Mouse (Mus musculus) cerebellum, adult (tissue): ENCODE measurements around the gene Abhd4.

Source experiments
- ATAC-seq: cut with Nextera tagmentation; 2 replicates; pipeline ENCODE4 v1.9.2; 2017; ENCODE audit warnings: mild to moderate bottlenecking, moderate library complexity, mixed read lengths; ENCODE audit not compliant: insufficient number of reproducible peaks, low FRiP score, low TSS enrichment

Gene Abhd4

DNA sequence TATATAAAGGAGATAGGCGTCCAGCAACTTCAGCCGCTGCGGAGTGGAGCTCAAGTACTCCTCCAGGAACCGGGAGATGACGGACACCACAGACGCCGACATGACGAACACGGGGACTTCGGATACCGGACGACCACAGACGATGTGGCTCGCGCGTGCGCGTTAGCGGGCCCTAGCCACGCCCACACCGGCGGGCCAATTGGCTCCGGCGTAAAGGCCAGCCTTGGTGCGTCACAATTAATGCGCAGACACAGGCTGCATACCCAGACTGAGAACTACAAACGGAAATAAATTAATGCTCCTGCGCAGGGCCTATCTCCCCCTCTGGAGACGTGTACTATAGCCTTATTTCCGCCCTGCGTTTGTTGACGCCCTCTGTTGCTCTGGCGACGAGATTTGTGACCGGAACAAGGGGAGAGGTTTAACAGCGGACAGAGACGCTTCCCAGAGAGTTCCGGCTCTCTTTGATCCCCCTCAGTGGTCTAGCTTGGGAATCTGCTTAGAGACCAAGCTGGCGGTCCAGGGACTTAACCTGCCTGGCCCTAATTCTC, at the start of gene Abhd4, which contains the start of gene Dad1:
Gene Abhd4, plus strand, starts transcription at position 448 of the 551 bp plus-strand sequence.
Gene Dad1, minus strand, starts transcription at position 364 of the 551 bp plus-strand sequence.
- ATAC-seq, result peak; percentile 99

DNA sequence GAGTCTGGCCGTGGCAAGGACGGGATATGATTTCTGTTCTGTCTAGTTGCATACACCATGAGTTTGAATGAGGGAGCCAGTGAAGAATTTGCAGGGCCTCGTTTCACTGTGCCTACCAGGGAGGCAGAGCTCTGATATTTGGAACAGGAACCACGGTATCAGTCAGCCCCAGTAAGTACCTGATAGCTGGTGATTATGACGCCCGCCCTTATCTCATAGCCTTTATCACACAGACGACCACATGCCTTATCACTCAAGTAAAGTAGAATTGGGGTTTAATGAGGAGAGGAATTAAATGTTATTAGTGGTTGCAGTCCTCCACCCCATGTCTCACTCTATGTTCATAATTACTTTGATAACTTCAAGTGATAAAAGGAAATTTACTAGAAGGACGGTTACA, 49.7 kb upstream of the Abhd4 start:
- ATAC-seq, result no peak

DNA sequence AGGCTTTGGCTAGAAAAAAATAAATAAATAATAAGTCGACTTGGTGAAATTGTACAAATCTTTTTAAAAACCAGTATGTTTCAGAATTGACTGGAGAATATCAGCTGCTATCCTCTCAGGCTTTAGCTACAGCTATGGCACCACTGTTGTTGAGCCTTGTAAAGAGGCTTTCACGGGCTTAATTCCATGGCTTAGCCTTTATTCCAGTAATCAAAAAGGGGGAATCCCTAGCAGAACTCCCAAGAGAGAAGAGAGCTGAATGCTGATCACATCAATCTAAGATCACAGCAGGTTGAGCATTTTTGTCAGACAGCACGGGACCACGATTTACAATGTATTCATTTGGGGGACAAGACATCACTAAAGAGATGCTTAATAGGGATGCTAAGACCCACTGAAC, 49.2 kb upstream of the Abhd4 start:
- no peak for ATAC-seq

DNA sequence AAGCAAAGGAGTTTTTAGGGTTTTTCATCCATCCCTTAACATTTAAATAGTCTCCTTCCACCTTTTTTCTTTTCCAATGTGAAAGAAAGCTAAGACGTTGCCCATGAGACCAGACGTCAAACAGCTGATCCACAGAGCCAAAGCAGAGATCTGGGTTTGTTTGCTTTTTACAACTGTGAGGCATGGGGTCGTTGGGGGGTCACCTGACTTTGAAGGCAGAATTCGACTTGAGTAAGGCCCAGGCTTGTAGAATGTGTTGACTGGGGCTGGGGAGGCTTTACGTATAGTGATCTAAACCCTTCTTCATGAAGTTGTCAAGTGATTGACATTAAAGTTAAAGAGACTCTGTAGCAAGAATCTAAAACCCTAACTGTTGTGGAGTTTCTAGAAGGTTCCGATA, 48.1 kb upstream of the Abhd4 start:
- ATAC-seq, result no peak

DNA sequence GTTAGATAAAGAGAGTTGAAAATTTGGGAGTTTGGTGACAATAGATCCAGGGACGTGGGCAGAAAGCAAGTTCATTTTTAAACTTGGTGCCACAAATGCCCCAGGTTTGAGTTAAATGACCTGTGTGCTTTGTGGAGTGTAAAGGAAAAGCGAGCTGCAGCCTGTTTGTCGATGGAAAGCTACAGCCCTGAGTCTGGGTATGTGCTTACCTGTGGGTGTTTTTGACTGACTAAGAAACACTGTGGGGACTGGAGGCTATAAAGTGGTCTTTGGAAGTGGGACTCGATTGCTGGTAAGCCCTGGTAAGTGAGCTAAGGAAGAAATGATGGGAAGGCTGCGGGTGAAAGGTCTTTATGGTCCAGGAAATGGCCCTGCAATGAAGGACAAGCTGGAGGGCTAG, 47.7 kb upstream of the Abhd4 start:
- no peak for ATAC-seq

DNA sequence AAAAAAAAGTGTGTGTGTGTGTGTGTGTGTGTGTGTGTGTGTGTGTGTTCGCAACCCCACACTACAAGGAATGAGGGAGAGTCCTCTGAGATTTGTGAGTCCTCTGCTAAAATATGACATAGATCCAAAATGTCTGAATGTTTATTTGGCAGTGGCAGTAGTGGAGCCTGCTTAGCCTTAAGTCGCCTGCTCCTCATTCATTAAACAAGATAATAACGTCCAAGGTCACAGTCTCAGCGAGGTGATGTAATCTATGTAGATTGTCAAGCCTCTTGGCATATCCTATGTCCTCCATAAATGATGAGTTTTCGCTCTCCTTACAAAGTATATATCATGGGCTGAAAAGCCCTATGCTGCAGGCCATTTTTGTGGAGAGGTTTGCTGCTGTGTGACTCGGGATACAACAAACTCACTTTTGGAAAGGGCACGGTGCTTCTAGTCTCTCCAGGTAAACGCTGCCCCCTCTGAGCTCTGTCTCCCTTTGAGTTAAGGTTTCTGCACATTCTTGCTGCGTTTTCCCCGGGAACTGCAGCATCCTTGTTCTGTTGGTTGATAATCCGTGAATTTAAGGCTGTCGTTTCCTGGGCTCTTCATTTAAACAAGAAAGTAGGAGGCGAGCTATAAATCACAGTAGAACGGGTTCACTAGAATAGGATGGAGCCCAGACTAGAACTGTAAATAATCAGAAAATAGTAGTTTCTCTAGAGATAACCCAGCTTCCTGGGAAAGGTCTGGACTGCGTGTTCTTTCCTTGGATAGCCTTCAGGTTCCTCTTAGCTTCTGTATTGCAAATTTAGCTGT, 47.0 kb upstream of the Abhd4 start:
- ATAC-seq, result no peak

DNA sequence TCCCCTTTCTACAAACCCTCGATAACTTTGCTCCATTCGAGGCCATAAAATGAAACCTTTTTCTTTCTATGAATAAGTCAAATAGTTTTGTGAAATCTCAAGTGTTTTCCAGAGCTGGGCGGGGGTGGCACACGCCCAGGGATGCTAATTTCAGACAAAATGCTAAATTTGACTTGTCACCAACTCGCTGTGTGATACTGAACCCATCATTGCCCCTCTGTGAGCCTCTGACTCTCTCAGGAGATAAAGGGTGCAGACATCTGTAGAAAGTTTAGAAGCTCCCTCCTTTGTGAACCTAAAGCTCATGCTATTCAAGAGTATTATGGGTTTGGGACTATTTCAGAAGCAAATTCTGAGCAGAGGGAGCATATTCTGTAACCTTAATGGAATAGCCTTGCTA, 46.1 kb upstream of the Abhd4 start:
- ATAC-seq, result no peak

DNA sequence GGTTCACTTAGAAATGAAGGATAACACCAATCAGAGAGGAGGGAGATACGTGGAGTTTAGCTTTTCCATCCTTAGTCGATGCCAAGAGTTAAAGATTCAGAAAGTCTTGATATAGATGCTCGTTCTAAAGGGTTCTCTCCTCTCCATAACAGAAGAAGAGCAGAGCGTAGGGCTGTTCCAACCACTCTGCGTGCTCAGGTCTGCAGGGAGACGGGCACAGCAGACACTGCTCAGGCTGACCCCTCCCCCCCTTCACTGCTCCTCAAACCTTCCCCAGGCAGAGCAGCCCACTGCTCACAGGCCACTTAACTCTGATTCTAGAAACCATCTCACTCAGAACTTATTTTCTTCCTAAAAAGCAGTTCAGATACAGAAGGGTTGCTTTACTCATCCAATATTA, 45.2 kb upstream of the Abhd4 start:
- no peak for ATAC-seq

DNA sequence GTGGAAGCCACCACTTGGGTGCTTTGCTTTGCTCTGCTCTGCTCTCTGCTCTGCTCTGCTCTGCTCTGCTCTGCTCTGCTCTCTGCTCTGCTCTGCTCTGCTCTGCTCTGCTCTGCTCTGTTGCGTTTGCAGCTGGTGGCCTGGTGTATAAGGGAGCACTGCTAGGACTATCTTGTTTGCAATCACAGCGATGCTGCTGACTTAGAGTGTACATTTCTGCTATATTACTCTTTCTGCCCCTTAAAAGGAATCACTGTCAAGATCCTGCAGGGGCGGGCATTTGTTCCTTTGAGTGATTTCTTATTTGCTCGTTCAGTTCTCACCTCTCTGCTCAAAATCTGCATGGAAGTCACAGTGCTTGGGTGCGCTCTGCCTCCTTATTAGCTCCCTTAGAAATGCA, 44.1 kb upstream of the Abhd4 start:
- no peak for ATAC-seq

DNA sequence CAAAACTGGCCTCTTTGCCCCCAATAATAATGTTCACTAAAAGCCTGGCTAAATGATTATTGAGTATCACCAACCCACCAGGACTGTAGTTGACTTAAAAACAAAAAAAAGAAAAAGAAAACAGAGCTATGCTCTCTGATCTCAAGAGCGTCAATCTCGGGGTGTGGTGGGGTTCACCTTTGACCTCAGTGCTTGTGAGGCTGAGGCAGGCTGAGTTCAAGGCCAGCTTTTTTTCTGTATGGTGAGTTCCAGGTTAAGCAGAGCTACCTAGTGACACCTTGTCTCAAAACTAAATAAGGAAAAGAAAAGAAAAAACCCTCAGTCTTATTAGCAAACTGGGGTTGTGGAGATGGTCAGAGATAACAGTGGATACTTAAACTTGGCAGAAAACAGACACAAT, 43.6 kb upstream of the Abhd4 start:
- no peak for ATAC-seq

DNA sequence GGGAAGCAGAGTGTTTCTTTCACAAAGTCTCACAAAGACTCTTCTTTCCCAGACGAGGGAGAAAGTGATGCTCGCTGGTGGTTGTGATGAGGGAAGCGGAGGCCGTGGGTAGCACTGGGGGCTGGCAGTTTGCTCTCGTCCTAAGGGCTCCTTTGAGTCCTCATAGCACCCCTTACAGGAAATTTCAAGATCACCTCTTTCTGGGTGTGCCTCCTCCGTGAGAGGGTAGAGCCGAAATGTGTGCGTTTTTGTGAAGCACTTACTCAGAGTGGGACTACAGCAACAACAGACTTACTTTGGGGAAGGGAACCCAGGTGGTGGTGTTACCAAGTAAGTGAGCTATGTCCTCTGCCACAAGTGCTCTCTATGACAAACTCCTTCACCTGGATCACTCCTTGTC, 42.8 kb upstream of the Abhd4 start:
- no peak for ATAC-seq

DNA sequence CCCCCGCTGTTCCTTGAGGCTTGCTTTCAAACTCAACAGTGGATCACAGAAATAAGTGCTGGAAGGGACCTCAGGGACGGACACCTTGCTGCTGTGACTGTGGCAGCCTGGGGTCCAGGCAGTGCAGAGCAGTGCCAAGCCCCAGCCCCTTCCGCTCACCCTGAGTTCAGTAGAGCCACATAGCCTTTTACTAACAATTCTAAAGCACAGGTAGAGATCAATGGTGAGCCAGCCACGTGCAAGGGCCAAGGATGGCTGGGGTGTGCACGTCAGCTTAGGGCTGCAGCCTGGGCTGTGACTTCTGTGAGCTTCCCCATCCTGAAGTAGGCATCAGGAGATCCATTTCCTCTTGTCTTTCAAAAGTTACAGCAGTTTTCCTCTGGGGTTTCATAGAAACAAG, 42.2 kb upstream of the Abhd4 start:
- ATAC-seq, result no peak

DNA sequence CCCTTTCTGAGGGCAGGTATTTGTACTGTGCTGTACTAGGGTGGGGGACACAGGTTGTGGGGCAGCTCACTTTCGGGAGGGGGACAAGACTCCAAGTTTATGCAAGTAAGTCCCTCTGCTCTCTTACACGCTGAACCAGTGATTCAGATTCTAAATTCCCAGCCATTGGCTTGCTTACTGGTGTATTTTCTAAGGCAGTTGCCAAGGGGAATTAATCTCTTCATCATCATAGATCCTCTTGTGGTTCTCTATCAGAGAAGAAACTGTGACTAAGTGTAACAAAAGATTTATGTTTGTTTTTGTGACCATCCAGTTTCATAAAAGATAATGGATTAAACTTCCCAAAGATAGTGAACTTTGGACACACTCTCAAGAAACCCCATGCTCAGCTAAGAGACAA, 40.3 kb upstream of the Abhd4 start:
- no peak for ATAC-seq

DNA sequence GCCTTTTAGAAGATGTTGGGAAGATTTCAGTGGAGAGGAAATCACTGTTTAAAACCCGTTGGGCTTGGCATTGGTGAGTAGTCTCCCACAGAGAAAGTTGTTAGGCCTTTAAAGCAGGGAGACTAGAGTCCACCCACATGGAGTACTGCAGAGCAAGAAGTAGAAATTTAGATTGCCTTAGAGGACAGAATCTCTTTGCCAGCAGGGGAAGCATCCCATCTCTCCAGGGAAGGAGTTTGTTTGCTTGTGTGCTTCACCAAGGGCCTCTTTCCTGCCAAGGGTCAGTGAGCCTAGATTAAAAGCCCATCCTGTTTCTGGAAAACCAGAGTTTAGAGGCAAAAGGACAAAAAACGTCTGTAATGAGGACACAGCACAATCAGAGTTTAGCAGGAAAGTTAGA, 39.5 kb upstream of the Abhd4 start:
- no peak for ATAC-seq

DNA sequence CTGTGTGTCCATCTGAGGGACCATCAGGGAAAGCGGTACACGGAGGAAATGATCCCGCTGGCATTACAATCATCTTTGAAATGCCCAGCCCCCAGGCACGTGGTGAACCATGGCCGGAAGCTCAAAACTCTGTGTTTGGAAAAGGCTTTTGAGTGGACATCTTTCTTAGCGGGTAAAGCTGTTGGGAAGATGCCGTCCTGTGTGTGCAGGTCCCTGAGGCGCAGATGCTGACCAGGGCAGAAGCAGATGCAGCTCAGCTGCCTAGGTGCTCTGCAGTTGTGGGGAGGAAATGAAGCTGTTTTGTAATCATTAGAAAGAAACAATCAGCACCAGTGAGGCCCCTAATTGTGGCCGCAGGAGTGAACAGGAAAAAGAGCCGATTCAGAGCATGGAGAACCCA, 39.1 kb upstream of the Abhd4 start:
- ATAC-seq, result no peak

DNA sequence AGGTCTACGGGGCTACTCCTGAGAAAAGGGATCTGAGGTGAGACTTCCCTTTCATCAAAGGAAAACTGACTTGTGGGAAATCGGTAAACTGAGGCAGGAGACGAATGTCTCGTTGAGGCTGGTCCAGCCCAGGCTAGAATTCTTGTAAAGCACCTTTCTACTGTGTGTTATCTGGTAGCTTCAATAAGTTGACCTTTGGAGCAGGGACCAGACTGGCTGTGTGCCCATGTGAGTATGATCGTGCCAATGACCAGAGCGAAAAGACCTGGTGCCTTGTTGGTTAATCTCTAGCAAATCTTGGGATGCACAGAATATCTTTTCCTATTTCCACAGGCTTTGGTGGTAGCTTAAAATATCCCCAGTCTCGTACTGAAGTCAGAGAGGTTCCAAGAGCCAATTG, 37.9 kb upstream of the Abhd4 start:
- no peak for ATAC-seq

DNA sequence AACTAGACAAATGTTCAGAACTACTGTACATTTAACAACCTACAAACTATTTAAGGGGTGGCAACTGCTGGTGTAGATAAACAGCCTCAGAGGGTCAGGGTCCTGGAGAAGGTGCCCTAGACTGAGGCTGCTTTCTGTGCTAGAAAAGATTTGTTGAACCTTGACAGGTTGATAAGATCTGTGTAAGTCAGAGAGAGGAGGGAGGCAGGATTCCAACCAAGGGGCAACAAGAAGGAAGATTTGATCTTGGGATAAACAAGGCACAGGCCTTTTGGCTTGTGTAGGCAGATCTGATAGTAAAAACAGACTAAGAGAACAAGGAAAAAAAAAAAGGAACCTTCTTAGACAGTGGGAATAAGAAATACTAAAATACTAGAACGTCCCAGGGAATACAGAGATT, 35.8 kb upstream of the Abhd4 start:
- no peak for ATAC-seq

DNA sequence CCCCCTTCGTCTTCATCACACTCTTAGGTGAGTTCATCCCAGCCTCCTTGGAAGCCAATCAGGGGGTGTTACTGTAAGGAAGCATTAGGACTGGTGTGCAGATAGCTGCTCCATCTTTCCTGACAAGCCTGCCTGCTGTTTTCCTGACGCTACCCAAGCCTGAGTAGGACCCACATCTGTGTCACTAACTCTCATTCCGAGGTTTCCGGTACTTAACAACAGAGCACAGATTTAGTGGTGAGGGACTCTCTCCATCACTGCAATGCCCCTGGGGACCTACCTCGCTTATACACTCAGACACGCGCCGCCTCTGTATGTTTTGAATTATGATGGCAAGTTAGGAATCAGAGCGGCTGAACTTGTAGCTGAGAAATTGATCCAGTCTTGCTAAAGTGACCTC, 35.3 kb upstream of the Abhd4 start:
- no peak for ATAC-seq

DNA sequence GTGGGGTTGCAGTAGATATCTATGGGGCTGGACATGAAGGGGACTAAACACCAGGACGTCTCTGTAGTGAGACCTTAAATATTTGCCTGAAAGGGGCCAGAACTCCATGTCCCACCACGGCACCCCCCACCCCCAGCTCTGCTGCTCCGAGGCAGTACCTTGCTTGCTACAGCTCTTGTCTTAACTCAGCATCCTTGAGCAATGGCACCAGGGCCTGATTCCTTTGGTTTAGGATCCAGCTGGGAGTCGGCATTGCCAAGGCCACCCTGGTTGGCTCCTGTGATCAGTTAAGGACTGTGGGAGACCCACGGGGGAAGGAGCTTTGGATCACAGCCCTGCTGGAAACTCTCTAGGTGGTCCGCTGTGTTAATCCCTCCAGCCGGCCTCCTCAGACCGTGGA, 34.7 kb upstream of the Abhd4 start:
- no peak for ATAC-seq

DNA sequence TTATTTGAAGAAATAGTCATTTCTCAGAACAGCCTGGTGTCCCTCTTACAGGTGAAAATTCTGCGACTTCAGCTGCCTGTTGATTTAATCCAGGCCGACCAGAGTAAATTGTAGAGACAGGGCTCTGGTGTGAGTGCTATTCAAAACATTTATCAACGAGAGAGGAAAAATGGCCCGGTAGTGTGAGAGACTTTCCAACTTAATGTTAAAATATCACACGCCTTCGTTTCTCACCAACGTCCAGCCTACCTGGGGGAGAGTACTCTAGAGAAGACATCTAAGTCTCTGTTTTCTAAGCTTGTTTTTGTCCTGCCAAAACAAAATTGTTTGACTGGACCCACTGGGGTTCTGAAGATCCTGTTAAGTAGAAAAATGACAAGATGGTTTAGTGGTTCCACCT, 34.1 kb upstream of the Abhd4 start:
- ATAC-seq, result no peak

DNA sequence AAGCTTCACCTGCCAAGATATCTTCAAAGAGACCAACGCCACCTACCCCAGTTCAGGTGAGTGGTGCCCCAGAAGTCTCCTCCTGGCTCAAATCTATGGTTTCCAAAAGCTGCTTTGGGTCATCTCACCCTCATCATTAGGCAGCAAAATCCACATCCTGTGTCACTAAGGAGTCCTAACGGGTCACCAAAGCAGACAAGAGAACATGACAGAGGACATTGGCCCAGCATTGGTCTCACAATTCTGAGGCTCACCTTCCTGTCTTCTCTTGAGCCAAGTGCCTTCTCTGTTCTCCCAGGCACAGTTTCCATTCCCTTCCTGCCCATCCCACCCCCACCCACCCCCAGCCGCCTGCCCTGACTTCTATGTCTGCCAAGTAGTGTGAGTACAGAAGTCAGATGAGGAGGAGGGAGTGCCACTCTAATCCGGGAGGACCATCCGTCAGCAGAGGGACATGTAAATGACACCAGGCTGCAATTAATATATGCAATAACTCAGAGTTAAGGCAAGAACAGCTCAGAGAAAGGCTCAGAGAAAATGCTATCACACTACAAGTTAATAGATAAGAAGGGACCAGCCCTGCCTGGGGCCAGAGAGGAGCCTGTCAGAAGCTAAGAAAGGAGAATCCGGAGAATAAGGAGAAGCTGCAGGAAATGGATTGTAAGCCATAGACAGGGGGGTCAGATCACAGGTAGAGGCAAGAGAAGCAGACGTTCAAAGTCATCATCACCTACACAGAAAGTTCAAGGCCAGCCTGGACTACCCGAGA, 33.1 kb upstream of the Abhd4 start:
- no peak for ATAC-seq

DNA sequence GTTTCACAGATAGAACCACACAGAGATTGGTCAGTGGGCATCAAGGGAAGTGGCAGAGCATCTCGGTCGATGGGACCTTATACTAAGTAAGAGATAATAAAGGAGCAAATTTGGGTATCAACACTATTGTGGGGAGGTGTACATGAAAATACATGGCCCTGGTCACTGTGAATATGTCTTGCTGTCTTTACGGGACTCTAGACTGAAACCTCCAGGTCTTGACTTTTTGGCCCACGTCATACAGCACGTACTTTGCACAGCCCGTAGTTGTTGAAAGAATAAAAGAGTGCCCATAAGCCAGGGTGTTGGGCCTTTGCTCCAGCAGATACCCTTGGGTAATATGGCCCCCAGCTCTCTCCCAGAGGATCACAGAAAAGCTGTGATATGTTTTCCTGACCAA, 32.3 kb upstream of the Abhd4 start:
- ATAC-seq, result no peak
